Mouse (Mus musculus): Measurements from ENCODE around the gene R3hdm4.

DNA sequence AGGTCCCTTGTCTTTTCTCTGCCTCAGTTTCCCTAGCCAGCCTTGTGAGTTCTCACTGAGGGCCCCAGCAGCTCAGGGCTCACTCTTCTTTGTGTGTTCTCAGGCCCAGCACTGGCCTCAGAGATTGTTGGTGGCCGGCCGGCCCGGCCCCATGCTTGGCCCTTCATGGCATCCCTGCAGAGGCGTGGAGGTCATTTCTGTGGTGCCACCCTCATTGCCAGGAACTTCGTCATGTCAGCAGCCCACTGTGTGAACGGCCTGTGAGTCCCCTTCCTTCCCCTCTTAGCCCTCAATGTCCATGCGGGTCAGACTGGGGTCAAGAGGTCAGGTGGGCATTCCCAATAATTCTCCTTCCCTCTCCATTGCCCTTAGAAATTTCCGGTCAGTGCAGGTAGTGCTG lies 34.4 kb downstream of the R3hdm4 start:
- no peak for TF ChIP-seq CTCF (IDR thresholded peaks at IDR 0.05; ENCODE audit: low read depth, low read length)
- no peak for TF ChIP-seq POLR2A (IDR thresholded peaks at IDR 0.05; ENCODE audit: extremely low read depth, insufficient read depth, low read length)

Measured in liver, adult 2 months (tissue).